Mouse (Mus musculus) CD4-positive, CD25-positive, alpha-beta regulatory T cell, adult 9 weeks (primary cell): ENCODE data around the gene Gas1. TPM values are rescaled to one million over a fixed set of nuclear protein-coding genes. Genes with fewer than 3 reads are reported as not detected.

Experiments used
- polyA plus RNA-seq: library from polyadenylated mRNA; unstranded; fragments of 100-300 nt; shearing (Covaris generic); gene quantifications from one replicate; pipeline ENCODE4 v1.2.1, GENCODE M21; 2017

The Gas1 gene
- polyA plus RNA-seq = not detected

GRCm38 (mm10) chr13:60177106-60177796, at the start of gene Gas1:
TSS of gene Gas1 (minus strand) at chr13:60177365.

